Mouse (Mus musculus): ENCODE results near the gene Tgfb2. TPM values are rescaled to one million over a fixed set of nuclear protein-coding genes. Genes with fewer than 3 reads are reported as not detected.

The Tgfb2 gene
- polyA plus RNA-seq, 1 experiment from 2014 or later: 39.7 TPM

GRCm38 (mm10) chr1:186583933-186584332 is 121.9 kb downstream of the Tgfb2 start:
- Histone ChIP-seq H3K36me3 (no peaks in the 10 kb centered on the region), H3K27me3 (ENCODE audit: low read depth, poor library complexity, severe bottlenecking) (no peaks in the 10 kb centered on the region), H3K4me3 (no peak overlapping the region), H3K27ac (no peak overlapping the region), H3K4me1 (peaks cover 8% of the 10 kb centered on the region), H3K9me3 (replicated peaks) (no peaks in the 10 kb centered on the region)
- no peak for DNase-seq (ENCODE audit: low spot score)

- 91% methylated on average over 6 of the region's 6 CpGs for WGBS
These were observed 123.7 kb downstream of the Tgfb2 start for GRCm38 (mm10) chr1:186582113-186582512.

DNA sequence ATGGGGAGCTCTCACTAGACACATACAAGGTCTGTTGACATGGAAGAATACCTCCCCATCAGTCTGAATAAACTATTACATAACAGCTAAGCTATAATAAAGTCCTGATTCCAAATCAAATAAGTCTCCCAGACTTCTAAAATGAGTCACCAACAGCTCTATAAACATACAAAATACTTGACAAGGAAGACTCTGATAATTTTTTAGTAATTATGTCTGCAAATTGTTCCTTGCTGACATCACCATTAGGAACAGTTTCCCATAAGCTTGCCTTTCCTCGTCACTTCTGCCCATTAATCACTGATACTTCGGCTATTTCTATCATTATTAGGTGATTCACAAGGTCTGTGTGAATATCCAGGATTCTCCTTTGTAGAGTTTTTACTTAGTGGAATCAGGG is 124.1 kb downstream of the Tgfb2 start:
- DNase-seq (ENCODE audit: low spot score): no peak
- H3K4me1 ChIP-seq: peaks cover 8% of the 10 kb centered on the region
- 88% methylated on average over 2 of the region's 2 CpGs for WGBS
- no peaks in the 10 kb centered on the region for H3K36me3 ChIP-seq
- no peak overlapping the region for H3K4me3 ChIP-seq
- H3K9me3 ChIP-seq (replicated peaks): no peaks in the 10 kb centered on the region
- no peak overlapping the region for H3K27ac ChIP-seq
- H3K27me3 ChIP-seq (ENCODE audit: low read depth, poor library complexity, severe bottlenecking): no peaks in the 10 kb centered on the region

More at GRCm38 (mm10) chr1:186582113-186582512, 123.7 kb downstream of the Tgfb2 start:
- DNase-seq (ENCODE audit: low spot score): no peak
- Histone ChIP-seq H3K27me3 (ENCODE audit: low read depth, poor library complexity, severe bottlenecking) (no peaks in the 10 kb centered on the region), H3K4me1 (peaks cover 8% of the 10 kb centered on the region), H3K36me3 (no peaks in the 10 kb centered on the region), H3K27ac (no peak overlapping the region), H3K9me3 (replicated peaks) (no peaks in the 10 kb centered on the region), H3K4me3 (no peak overlapping the region)

DNA sequence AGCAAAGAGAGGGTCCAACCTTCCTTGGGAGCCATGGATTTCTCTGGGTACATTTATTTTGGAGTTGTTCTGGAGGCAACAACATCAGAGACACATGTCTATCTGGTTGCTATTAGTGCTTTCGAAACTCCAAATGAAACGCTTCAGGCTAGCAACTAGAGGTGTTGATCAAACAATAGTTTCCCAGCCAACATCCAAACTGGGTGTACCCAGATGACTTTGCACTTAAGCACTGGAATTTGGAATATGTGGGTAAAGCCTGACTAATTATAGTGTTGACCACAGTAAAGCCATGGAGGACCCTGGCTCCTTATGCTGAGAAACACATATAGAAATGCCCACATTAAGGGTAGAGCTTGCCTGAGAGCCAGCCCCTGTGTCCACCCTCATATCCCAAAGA is 124.7 kb downstream of the Tgfb2 start:
- Histone ChIP-seq H3K36me3 (no peaks in the 10 kb centered on the region), H3K27ac (no peak overlapping the region), H3K27me3 (ENCODE audit: low read depth, poor library complexity, severe bottlenecking) (no peaks in the 10 kb centered on the region), H3K4me3 (no peak overlapping the region), H3K4me1 (peaks cover 8% of the 10 kb centered on the region), H3K9me3 (replicated peaks) (no peaks in the 10 kb centered on the region)
- WGBS: 88% methylated on average over 2 of the region's 2 CpGs
- no peak for DNase-seq (ENCODE audit: low spot score)

DNA sequence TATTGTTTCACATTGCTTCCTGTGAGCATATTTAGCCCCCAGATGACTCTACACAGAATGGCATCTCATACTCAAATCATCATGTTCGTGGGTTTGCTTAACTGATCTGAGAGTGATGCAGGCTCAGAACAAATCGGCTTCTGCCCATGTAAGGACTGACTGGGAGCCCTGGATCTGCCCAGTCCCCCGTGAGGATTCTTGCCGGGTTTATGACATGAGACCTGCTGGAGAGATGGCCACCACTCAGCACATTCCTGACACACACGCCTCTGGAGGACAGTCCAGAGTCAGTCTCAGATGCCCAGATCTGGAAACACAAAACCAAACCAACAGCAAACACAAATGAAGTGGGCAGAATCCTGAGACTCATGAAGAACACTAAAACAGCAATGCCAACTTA is 128.5 kb downstream of the Tgfb2 start:
- no peaks in the 10 kb centered on the region for H3K27me3 ChIP-seq (ENCODE audit: low read depth, poor library complexity, severe bottlenecking)
- H3K4me1 ChIP-seq: no peaks in the 10 kb centered on the region; the same call in 1 of the 2 replicates
- H3K36me3 ChIP-seq: no peaks in the 10 kb centered on the region
- 77% methylated on average over 5 of the region's 5 CpGs for WGBS
- no peaks in the 10 kb centered on the region for H3K9me3 ChIP-seq (replicated peaks)
- no peak overlapping the region for H3K4me3 ChIP-seq
- no peak overlapping the region for H3K27ac ChIP-seq
- no peak for DNase-seq (ENCODE audit: low spot score)

DNA sequence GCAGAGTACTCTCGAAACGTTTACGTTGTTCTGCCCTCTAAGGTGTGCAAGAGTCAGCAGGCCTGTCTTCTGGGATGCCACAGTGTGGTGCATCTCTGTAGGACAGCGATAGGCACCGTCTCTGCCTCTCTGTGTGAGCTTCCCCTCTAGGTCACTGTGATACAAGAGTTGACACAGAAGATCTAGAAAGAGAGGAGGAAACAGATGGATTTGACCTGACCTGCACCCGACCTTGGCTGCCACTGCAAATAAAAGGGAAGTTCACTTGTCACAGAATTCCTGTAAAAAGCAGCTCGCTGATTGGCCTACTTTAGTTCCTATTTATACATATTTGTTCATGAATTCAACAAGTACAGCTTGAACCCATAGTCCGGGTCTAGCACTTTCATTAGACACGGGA is 130.2 kb downstream of the Tgfb2 start:
- Histone ChIP-seq H3K9me3 (replicated peaks) (no peaks in the 10 kb centered on the region), H3K4me3 (no peak overlapping the region), H3K36me3 (no peaks in the 10 kb centered on the region), H3K4me1 (no peaks in the 10 kb centered on the region; the same call in 1 of the 2 replicates), H3K27ac (no peak overlapping the region), H3K27me3 (ENCODE audit: low read depth, poor library complexity, severe bottlenecking) (no peaks in the 10 kb centered on the region)
- 84% methylated on average over 9 of the region's 9 CpGs for WGBS
- DNase-seq (ENCODE audit: low spot score): no peak

- H3K9me3 ChIP-seq (replicated peaks): no peaks in the 10 kb centered on the region
- 90% methylated on average over 7 of the region's 7 CpGs for WGBS
- H3K4me1 ChIP-seq: no peaks in the 10 kb centered on the region; the same call in 1 of the 2 replicates
- H3K36me3 ChIP-seq: no peaks in the 10 kb centered on the region
- DNase-seq (ENCODE audit: low spot score): no peak
- H3K27ac ChIP-seq: no peak overlapping the region
- H3K4me3 ChIP-seq: no peak overlapping the region
- H3K27me3 ChIP-seq (ENCODE audit: low read depth, poor library complexity, severe bottlenecking): no peaks in the 10 kb centered on the region
These were observed 130.7 kb downstream of the Tgfb2 start for GRCm38 (mm10) chr1:186575074-186575473.

Other genes with a start within 250 kb of the Tgfb2 start
- 93.2 and 113 TPM in 2 replicates for gene Rrp15, start 43.4 kb upstream of the Tgfb2 start, polyA plus RNA-seq (2016; fragmentation: Nextera tagmentation; extraction: Ambion mirVana)

Data from limb, embryonic 10.5 days (tissue).